Mouse (Mus musculus) liver, postnatal 0 days (tissue): ENCODE results near the gene Otub1. TPM values are rescaled to one million over a fixed set of nuclear protein-coding genes. Genes with fewer than 3 reads are reported as not detected.

Source experiments
- ATAC-seq: fragments of 200-750 bp; cut with Nextera tagmentation; 2 replicates; pipeline ENCODE4 v1.8.0; 2017; ENCODE audit warnings: mild to moderate bottlenecking, moderate library complexity
- DNase-seq: peaks from one replicate; pipeline ENCODE4 v3.0.0-alpha.2; 2016
- H3K27ac ChIP-seq: fragments of 300-500 bp; sonication (generic); 2 replicates; pipeline ENCODE4 v1.5.1; 2014; ENCODE audit warnings: antibody characterized with exemption, moderate library complexity, mild to moderate bottlenecking, low read depth
- H3K27me3 ChIP-seq: fragments of 300-500 bp; sonication (generic); 2 replicates; pipeline ENCODE4 v1.6.1; 2014; ENCODE audit warnings: low read length, control low read depth, mixed read lengths; ENCODE audit not compliant: insufficient read depth
- H3K36me3 ChIP-seq: fragments of 300-500 bp; sonication (generic); replicated peaks from 2 replicates; pipeline ENCODE4 v1.6.1; 2014; ENCODE audit warnings: mild to moderate bottlenecking, control low read depth, low read length, moderate library complexity, mixed read lengths; ENCODE audit not compliant: insufficient read depth
- H3K4me1 ChIP-seq: fragments of 300-500 bp; sonication (generic); 2 replicates; pipeline ENCODE4 v1.6.1; 2014; ENCODE audit warnings: antibody characterized with exemption, mild to moderate bottlenecking, control low read depth; ENCODE audit not compliant: insufficient read depth
- H3K4me2 ChIP-seq: fragments of 300-500 bp; sonication (generic); 2 replicates; pipeline ENCODE4 v1.6.1; 2014; ENCODE audit warnings: low read depth, mild to moderate bottlenecking, low read length, moderate library complexity, mixed read lengths
- H3K4me3 ChIP-seq: fragments of 300-500 bp; sonication (generic); 2 replicates; pipeline ENCODE4 v1.5.1; 2014; ENCODE audit warnings: low read depth, low read length
- H3K9ac ChIP-seq: fragments of 300-500 bp; sonication (generic); replicated peaks from 2 replicates; pipeline ENCODE4 v1.6.1; 2014; ENCODE audit warnings: mild to moderate bottlenecking, moderate library complexity
- H3K9me3 ChIP-seq: fragments of 300-500 bp; sonication (generic); 2 replicates; pipeline ENCODE4 v1.6.1; 2016; ENCODE audit warnings: mild to moderate bottlenecking, control low read depth, low read length, mixed read lengths
- CTCF ChIP-seq: sonication (generic); IDR thresholded peaks from 2 replicates; pipeline ENCODE4 v1.5.1; 2016; ENCODE audit warnings: antibody characterized with exemption, low read depth
- EP300 ChIP-seq: IDR thresholded peaks from 2 replicates; pipeline ENCODE4 v1.6.1; 2016; ENCODE audit warnings: antibody characterized with exemption, low read depth, mild to moderate bottlenecking
- WGBS: fragments of 180-500 bp; shearing (Covaris S2); extraction: QIAGEN DNeasy Blood & Tissue Kit; methylation state at CpG from one replicate; pipeline ENCODE4 v1.1.7; 2014; ENCODE audit not compliant: insufficient replicate concordance; 5-methylcytosine and 5-hydroxymethylcytosine counted together
- polyA plus RNA-seq: library from polyadenylated mRNA; unstranded; fragments of >200 nt; fragmentation: Nextera tagmentation; extraction: Ambion mirVana; gene quantifications from 2 replicates; pipeline ENCODE4 v1.2.1, GENCODE M21; 2015

Gene Otub1
- polyA plus RNA-seq, 1 experiment from 2014 or later: 57.9 TPM

- 67% methylated on average over 1 of the region's 1 CpGs for WGBS
- H3K27ac ChIP-seq: no peak overlapping the region
- no peak for DNase-seq
- no peak overlapping the region for H3K4me3 ChIP-seq
- H3K4me2 ChIP-seq: no peak overlapping the region
- peaks cover 12% of the 10 kb centered on the region for H3K4me1 ChIP-seq
- TF ChIP-seq EP300: no peak
- TF ChIP-seq CTCF: no peak
- peaks cover 60% of the 10 kb centered on the region for H3K36me3 ChIP-seq
- no peak for ATAC-seq
- H3K27me3 ChIP-seq: no peaks in the 10 kb centered on the region
- H3K9me3 ChIP-seq: no peaks in the 10 kb centered on the region
- no peak overlapping the region for H3K9ac ChIP-seq
Observed at GRCm38 (mm10) chr19:7200427-7200826, 5.7 kb downstream of the Otub1 start.

GRCm38 (mm10) chr19:7199089-7199488, 7.0 kb downstream of the Otub1 start:
- Histone ChIP-seq H3K27ac (no peak overlapping the region), H3K4me3 (no peak overlapping the region), H3K9me3 (no peaks in the 10 kb centered on the region), H3K36me3 (peaks cover 58% of the 10 kb centered on the region), H3K4me2 (no peak overlapping the region), H3K9ac (no peak overlapping the region), H3K4me1 (no peaks in the 10 kb centered on the region; the same call in none of the 2 replicates), H3K27me3 (no peaks in the 10 kb centered on the region)
- DNase-seq: no peak
- WGBS: 88% methylated on average over 13 of the region's 13 CpGs
- TF ChIP-seq EP300 (no peak), CTCF (no peak)
- no peak for ATAC-seq

GRCm38 (mm10) chr19:7197445-7197844, 8.7 kb downstream of the Otub1 start:
- ATAC-seq: no peak
- DNase-seq: no peak
- Histone ChIP-seq H3K27me3 (no peaks in the 10 kb centered on the region), H3K4me2 (no peak overlapping the region), H3K27ac (no peak overlapping the region), H3K4me1 (peaks cover 8% of the 10 kb centered on the region), H3K9ac (no peak overlapping the region), H3K36me3 (peaks cover 42% of the 10 kb centered on the region), H3K9me3 (no peaks in the 10 kb centered on the region), H3K4me3 (no peak overlapping the region)
- WGBS: 88% methylated on average over 9 of the region's 9 CpGs
- TF ChIP-seq CTCF (no peak), EP300 (no peak)

- no peak overlapping the region for H3K4me2 ChIP-seq
- H3K4me3 ChIP-seq: no peak overlapping the region
- ATAC-seq (peak; percentile 26; the same call in 1 of the 2 replicates), DNase-seq (peak; percentile 43)
- peaks cover 12% of the 10 kb centered on the region for H3K4me1 ChIP-seq
- H3K27me3 ChIP-seq: no peaks in the 10 kb centered on the region
- H3K9me3 ChIP-seq: no peaks in the 10 kb centered on the region
- no peak overlapping the region for H3K9ac ChIP-seq
- WGBS: 50% methylated on average over 17 of the region's 17 CpGs
- no peak overlapping the region for H3K27ac ChIP-seq
- peaks cover 39% of the 10 kb centered on the region for H3K36me3 ChIP-seq
- TF ChIP-seq CTCF (no peak), EP300 (no peak)
Observed at GRCm38 (mm10) chr19:7196741-7197270, 9.3 kb downstream of the Otub1 start.

- H3K4me2 ChIP-seq: no peak overlapping the region
- peak; percentile 28; the same call in 1 of the 2 replicates for ATAC-seq
- peaks cover 17% of the 10 kb centered on the region for H3K4me1 ChIP-seq
- H3K27ac ChIP-seq: no peak overlapping the region
- peaks cover 34% of the 10 kb centered on the region for H3K36me3 ChIP-seq
- H3K9me3 ChIP-seq: no peaks in the 10 kb centered on the region
- TF ChIP-seq CTCF (peak; percentile 93), EP300 (no peak)
- DNase-seq: peak; percentile 73
- H3K9ac ChIP-seq: no peak overlapping the region
- no peak overlapping the region for H3K4me3 ChIP-seq
- no peaks in the 10 kb centered on the region for H3K27me3 ChIP-seq
- WGBS: 26% methylated on average over 33 of the region's 33 CpGs
Observed at GRCm38 (mm10) chr19:7195900-7196728, 10.0 kb downstream of the Otub1 start.

GRCm38 (mm10) chr19:7192561-7192967, 13.6 kb downstream of the Otub1 start:
- no peak overlapping the region for H3K9ac ChIP-seq
- H3K27ac ChIP-seq: peak overlapping the region; percentile 55
- H3K36me3 ChIP-seq: peaks cover 2% of the 10 kb centered on the region; the same call in 1 of the 2 replicates
- H3K9me3 ChIP-seq: no peaks in the 10 kb centered on the region
- 60% methylated on average over 2 of the region's 2 CpGs for WGBS
- peaks cover 17% of the 10 kb centered on the region for H3K4me1 ChIP-seq
- TF ChIP-seq EP300 (no peak), CTCF (no peak)
- no peak overlapping the region for H3K4me2 ChIP-seq
- peak; percentile 68 for ATAC-seq
- DNase-seq: no peak
- no peak overlapping the region for H3K4me3 ChIP-seq
- H3K27me3 ChIP-seq: no peaks in the 10 kb centered on the region
